Mouse (Mus musculus) left cerebral cortex, adult 11 months (tissue): ENCODE data around the gene C1qtnf1.
"Not testable (repeated sequence)": the region's sequence is repeated elsewhere in the genome, so short reads cannot be mapped to it uniquely, and the experiment has no call there.

ENCODE experiments used
- DNase-seq: peaks from one replicate; pipeline ENCODE4 v3.0.0; 2022; ENCODE audit warnings: low spot score

Gene C1qtnf1

DNA sequence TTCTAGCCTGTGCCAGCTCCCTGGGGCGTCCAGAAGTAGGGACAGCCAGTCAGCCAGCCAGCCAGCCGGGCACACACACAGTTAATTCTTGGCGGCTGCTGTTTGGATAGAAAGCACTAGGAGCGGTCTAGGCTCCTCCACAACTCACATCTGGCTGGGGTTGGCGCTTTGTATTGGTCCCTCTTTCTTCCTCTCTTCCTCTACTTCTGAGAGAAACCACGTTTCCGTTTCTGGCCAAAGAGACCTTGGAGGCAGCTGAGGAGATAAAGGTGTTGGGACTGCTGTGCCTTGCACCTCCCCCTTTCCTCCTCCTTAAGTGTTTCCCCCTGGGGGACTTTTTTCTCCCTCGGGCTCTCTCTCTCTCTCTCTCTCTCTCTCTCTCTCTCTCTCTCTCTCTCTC is at the start of gene C1qtnf1:
TSS of gene C1qtnf1 (plus strand) at position 218 of the 400 bp plus-strand sequence.
- no peak for DNase-seq

DNA sequence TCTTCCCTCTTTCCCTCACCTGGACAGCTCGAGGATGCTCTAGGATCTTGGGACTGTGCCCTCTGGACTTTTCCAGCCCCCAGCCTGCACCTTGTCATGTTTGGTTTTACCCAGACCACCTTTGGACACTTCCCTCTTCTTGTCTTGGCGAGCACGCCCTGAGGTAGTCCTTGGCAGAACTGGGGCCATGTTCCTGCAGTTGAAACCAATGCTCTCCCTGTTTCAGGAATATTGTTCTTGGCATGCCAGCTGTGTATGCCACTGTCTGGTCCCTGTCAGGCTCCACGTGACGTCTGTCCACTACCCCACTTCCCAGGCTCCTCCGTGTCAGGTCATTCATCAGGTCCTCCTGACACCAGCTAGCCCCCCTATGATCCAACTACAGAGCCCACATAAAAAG is 49.3 kb upstream of the C1qtnf1 start:
- no peak for DNase-seq

DNA sequence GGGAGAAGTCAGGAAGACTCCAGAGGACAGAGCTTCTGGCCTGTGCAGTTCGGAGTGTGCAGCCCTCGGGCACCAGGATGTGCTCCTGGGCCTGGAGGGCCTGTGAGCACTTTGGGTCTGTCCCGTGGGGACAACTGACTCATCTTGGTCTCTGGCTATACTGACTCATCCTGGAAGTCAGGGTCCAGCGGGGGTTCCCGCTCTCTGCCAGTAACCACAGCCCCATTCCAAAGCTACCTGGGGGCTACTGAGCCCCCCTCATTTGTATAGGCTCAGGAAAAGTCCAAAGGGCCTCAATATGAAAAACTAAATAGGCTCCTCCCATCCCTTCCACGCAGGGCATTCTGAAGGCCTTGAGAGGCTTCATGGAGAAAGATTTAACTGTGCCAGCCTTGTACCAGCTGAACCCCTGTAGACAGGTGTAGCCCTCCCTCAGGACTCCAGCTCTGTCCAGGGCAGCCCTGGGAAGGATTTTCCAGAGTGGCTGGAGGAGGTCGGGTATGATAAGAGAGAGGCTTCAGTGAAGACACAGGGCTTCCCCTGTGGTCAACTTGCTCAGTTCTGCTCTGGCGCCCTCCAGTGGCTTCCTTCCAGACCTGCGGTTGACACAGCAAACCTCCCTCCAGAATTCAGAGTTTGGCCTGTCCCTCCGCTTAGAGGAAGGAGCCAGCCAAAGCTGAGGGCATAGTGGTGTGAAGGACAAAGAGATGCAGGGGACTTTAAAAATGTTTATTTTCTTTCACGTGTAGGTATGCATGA is 48.6 kb upstream of the C1qtnf1 start:
- peak; percentile 50 for DNase-seq

DNA sequence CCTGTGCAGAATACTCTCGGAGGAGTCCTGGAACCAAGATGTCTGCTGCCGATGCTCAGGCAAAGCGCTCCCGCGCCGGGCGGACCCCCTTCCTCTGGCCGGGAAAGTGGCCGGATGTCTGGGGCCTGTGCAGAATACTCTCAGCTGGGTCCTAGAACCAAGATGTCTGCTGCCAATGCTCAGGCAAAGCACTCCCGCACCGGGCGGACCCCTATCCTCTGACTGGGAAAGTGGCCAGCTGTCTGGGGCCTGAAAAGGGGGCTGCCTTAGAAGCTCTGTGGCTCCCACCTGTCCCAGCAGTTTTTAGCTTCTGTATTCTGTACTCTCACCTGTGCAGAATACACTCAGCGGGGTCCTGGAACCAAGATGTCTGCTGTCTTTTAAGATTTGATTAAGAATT is 40.2 kb upstream of the C1qtnf1 start:
- DNase-seq, result not testable (repeated sequence)

DNA sequence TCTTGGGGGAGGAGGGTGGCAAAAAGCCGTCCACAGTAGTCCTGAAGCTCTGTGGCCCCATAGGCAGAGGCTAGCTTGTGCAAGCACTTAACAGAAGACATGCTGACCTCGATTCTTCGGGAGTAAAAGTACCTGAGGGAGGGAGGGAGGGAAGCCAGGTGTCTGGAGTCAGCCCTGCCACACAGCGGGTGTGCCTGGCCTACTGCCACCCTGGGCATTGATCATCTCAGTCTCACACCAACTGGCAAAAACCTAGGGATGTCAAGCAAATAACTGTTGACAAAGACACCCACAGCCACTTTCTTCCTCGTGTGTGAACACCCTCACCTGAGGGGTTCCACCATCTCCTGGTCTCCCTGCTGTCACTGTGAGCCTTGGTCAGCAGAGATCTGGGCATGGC is 34.0 kb upstream of the C1qtnf1 start:
- no peak for DNase-seq

DNA sequence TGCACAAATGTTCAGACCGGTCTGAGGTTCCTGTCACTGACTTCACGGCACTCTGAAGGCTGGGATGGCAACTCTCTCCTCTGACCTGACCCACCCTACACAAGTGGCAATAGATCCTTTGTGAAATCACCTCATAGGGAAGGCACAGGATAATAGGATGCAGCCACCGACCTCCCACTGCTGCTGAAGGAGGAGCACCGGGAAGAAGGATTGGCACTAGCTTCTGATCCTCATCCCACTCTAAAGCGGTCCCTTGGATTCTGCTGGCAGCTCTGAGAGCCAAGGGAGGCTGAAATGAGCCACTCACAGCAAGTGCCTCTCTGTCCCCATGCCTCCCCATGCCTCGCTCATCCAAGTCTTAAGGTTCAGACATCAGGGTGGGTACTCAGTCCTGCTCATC is 33.5 kb upstream of the C1qtnf1 start:
- no peak for DNase-seq

DNA sequence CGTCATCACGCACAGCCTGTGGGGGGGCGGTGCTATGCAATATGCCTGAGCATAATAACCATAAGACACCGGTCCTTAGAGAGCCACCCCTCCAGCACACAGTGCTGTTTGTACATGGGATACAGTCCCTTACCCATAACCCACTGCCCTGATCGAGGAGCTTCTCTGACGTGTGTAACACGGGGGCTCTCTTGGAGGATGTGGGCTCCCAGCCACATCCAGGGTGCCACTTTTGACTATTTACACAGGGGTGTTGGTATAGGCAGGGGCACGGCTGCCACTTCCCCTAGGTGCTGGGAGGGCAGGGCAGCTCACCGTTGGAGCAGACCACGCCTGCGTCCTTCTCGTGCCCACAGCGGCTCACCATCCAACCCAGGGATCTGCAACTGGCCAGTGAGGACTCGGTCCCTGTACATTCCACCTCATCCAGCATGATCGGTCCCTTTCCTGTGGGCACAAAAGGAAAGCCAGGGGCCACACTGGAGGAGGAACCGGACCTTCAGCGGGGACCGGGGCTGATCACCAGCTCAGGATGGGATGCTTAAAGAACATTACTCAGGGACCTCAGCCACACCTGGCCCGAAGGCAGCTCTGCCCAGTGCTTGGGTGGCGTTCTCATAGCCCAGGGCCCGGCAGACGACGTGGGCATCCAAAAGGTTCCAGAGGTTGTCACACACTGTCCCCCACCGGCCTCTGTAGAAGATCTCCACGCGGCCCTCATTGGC is 30.0 kb upstream of the C1qtnf1 start:
- DNase-seq, result no peak

DNA sequence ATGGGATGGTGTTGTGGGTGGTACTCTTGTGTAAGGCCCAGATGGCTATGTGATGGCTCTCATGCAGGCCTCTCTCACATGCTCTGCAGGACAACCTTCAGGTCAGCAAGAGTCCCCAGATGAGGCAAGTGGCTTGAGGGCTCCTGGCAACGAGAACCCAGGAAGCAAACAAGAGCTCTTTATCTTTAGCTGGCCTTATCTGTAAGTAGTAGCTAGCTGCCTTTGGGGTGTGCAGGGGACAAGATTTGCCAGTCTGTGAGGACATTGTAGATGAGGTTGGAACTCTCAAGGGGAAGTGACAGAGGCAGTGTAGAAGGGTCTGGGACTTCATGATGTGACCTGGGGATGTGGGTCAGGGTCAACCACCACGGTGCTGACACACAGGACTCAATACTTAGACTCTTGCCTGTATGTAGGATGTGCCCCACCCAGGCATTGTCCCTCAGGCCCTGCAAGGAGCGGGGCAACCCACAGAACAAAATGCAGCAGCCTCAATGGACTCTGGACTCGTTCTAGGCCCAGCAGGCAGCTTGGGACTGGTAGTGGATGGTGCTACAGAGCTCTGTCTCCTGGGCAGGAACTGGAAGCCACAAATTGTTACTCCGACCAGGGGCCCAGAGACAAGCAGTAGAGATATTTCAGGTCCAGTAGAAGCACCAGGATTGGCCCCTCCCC is 28.0 kb upstream of the C1qtnf1 start:
- DNase-seq, result no peak

DNA sequence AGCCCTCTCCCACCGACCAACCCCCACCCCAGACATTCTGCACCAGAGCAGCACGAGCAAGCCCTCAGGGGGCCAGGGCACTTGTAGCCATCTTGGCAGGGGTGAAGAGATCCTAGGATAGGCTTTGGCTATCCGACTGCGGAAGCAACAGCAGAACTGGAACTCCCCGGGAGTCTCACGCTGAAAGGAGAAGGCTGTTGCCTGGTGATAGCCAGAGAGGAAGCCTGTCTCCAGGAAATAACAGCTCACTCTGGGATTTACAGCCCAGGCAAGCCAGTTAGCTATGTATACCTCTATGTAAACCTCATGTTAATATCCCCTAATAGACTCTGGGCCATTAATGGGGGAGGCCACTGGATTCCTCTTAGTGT is 27.5 kb upstream of the C1qtnf1 start:
- DNase-seq, result no peak

DNA sequence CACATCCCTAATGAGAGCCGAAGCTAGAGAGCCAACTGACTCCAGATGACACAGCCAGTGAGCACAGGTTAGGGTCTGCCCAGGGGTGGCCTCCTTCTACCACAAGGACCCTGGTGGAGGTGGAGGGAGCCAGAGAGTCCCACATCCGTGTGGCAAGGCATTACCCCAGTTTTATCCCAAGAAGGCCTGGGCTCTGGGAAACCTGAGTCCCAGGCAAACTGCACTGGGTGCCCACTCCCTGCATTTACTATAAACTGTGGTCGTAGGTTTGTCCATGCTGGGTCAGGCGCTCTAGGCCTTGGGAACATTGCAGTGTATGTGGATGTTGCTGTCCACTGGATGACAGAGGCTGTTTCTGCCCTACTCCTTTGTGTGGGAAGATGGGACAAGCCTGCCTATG is 26.8 kb upstream of the C1qtnf1 start:
- DNase-seq, result no peak

DNA sequence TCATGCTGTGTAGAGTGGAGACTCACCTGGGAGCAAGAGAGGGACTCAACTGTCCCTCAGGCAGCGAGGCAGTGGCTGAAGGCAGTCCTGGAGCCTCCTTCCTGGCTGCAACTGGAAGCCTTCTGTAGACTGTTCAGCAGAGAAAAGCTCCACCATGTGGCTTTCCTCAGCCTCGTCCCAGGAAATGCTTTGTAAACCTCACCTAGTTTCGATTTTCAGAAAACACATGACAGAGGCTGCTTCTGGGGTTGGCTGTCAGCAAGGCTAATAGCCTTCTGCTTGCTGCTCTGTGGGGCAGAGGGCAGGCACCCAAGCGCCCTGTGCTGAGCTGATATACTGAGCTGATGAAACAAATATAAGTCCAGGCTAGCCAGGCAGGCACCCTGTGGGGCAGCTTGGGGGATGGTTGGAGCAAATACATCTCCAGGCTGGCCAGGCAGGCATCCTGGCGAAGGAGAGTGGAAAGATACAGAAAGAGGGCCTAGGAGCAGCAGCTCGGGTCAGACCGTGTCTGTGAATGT is 26.2 kb upstream of the C1qtnf1 start, which contains the start of gene Lgals3bp:
TSS of gene Lgals3bp (minus strand) at position 333 of the 521 bp plus-strand sequence.
- DNase-seq, result peak; percentile 55

DNA sequence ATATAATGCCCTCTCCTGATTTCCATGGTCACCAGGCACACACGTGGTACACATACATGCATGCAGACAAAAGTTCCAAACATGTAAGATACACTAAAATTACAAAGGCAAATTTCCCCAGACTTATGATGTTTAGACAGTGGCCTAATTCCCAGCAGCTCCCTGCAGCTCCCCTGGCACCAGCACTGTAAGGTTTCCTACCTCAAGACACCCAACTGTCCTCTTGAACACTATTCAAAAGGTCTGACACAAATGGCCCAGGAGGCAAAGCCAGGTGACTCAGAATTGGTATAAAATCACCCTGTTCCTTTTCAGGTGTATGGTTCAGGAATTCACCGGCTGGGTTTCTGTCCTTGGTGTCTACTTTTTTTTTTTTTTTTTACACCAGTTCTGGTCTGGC is 24.8 kb upstream of the C1qtnf1 start:
- no peak for DNase-seq

DNA sequence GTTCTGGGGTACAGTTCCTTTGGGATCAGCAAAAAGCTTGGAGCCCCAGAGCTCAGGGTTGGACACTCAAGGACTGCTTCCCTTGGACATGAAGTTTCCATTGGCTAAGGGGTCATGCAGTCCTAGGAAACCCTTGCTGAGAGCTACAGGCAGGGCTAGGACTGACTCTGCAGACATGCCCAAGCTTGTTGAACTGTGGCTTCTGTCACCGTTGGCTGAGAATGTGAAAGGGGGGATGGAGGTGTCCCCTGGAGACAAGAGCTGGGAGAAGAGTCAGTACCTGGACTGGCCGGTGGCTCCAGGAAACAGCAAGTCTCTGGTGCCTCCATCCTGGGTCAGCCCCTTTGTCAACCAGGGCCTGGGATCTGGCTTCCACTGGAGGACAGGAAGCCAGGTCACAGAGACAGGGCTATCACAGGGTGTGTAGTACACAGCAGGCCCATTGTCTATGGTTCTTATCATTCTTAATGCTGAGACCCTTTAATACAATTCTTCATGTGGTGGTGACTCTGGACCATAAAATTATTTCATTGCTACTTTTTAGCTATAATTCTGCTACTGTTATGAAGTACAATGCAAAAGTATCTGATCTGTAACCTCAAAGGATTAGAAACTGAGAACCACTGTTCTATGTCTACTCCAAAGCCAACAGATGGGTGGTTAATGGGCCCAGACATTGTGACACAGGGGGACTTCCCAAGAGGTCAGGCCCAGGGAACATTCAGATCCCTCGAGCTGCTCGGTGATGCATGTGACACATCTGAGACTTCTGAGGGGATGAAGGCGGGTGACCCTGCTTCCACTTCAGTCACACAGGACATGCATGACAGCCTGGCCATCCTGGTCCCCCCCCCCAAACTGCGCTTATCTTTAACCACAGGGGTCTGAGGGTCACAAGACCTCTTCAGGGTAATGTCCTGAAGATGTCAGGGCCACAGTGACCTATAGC is 23.8 kb upstream of the C1qtnf1 start:
- DNase-seq, result no peak

DNA sequence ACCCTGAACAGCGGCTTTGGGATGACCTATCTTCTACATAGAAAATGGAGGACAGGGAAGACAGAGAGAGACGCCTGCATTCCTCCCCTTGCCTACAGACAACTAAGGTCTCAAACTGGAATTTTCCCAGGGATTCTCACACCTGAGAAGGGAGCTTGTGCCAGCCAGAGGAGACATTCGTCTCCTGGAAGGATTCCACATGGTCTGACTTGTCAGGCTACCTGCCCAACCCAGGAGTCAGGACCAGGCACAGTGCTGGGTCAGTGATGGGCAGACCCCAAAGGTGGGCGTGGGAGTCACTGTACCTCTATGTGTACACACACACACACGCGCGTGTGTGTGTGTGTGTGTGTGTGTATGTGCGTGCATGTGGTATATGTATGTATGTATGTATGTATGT is 22.7 kb upstream of the C1qtnf1 start:
- DNase-seq, result no peak

DNA sequence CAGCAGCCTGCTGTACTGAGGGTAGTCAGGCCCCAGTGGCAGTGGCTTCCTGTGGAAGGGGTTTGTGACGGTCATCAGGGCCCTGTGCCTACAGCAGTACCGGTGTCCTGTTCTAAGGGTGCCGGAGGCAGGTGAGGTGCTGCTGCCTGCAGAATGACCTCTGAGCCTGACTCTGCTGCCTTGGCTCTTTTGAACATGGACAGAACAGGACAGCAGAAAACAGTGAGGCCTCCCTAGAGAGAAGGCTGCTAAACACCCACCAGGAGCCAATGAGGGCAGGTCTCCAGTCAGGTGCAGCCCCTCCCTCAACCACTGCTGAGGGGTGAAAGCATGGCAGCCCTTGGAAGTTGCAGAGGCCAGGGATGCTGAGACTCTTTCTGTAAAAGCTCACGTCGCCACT is 21.5 kb upstream of the C1qtnf1 start:
- no peak for DNase-seq

DNA sequence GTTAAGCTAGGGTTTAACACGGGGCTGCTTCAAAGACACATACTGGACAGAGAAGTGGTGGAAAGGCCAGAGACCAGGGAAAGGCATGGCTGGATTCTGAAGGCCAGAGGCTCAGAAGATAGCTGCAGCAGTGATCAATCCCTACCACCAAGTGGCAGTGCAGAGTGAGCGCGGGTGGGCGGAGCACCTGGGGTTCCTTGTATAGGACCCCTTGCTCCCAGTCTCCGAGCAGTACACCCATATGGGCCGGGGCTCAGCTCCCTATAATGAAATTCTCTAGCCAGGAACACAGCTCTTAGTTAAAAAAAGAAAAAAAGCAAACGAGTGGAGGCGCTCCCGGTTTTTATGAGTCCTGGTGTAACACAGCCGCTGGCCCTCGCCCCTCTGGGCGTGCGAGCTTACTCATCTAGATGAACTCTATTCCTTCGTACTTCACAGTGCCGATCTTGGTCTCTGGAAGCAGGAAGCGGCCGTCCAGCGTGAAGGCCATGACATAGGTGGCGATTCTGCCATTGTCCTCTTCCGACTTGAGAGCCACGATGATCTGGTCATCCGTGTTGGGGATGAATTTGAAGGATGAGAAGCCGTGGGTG is 20.6 kb upstream of the C1qtnf1 start:
- DNase-seq, result no peak

DNA sequence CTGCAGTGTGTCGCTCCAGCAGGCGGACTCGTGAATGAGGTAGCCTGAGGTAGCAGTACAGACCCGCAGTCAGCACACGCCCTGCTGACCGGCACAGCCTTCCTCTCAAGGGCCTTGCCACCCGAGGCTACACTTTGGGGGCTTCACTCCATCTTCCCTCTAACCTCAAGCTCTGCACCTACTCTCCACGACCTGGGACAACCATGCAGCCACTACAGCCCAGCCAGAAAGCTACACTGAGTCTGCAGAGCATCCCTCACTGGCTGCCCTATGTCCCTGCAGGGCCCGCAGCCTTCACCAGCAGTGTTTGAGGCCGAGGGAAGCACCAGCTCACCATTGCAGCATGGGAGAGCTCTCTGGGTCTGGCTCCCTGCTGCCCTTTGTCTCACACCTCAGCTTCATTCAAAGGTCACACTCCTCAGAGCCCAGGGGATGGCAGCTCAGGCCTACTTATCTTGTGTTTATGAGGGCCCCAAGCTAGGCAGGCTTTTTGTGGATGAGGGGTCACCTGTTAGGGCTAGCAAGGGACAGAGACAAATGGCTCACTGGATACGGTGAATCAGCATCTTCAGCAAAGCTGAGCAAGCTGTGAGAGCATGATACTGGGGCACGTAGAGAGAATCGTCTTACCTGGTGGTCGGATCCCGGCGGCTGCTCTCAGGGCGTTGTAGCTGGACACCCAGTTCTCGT is 19.8 kb upstream of the C1qtnf1 start:
- DNase-seq, result no peak

DNA sequence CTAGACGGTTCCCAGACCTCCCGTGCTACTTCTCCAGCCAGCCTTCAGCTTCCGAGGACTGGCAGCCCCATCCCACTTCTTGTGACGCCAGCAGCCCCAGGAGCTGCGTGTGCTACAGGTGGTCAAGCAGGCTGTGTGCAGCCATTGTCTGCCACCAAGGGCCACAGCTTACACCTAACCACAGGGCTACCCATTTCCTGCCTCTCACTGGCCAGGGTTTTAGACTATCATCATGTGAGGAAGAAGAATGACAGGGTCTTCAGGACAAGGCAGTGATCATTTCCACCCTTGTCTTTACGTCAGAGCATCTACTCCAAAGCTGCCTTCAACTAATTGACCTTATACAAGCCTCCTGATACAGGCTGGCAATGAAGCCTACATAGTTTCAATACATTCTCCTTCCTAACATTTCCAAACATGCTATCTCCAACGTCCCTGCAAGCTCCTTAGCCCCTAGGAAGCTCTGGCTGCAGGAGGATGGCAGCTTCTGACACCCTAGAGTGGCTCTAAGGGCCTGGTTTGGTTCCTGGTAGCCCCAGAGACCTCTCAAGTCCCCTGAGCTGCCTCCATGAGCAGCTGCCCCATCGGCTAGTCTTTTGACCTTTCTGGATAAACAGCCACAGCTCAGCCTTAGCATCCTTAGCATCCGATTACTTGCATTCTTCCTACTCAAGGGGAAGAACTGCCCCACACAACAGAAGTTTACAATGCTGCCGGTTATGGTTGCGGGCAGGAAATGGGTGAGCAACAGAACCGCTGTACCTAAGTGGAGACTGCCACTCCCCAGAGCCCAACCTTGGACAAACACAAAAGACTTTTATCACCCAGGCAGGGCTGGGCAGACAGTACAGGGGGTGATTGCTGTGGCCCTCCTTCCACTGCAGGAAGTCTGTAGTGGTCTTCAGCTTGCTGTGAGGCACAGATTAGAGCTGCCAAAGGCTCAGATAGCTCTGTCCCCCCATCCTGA is 18.6 kb upstream of the C1qtnf1 start:
- no peak for DNase-seq

DNA sequence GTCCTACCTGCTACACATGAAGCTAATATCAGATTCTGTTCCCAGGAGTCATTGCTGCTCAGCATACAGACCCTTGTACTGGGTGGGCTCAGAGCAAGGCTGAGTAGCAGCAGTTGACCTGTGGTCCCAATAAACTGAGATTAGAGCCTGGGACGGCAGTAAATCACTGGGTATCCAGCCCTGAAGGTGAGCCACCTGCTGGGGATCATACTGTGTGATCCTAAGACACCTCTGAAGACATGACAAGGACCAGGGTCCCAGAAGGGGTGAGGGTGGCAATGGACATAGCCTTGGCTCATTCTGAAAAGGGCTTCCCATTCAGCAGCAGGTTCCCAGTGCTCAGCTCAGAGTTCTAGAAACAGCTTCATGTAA is 17.9 kb upstream of the C1qtnf1 start:
- DNase-seq, result no peak

DNA sequence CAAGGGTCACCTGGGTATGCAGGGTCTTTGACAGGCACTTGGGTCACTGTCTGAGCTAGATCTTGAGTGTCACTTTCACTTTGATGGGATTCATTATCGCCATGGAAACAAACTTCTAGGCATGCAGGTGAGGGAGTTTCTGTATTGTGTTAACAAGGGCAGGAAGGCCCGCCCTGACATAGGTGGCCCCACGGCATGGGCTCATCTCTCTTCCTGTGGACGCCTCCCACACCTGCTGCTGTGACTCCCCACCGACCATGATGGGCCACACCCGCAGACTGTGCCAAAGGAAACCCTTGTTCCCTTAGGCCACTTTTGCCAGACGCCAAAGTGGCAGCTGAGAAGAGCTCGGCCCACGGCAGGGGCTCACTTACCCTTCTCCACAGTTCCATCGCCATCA is 17.5 kb upstream of the C1qtnf1 start:
- DNase-seq, result no peak
